Mouse (Mus musculus): ENCODE data around the gene Hoxc10.
A peak's percentile ranks its signal among the peaks of the same experiment; 100 is the strongest.

Hoxc10 gene

DNA sequence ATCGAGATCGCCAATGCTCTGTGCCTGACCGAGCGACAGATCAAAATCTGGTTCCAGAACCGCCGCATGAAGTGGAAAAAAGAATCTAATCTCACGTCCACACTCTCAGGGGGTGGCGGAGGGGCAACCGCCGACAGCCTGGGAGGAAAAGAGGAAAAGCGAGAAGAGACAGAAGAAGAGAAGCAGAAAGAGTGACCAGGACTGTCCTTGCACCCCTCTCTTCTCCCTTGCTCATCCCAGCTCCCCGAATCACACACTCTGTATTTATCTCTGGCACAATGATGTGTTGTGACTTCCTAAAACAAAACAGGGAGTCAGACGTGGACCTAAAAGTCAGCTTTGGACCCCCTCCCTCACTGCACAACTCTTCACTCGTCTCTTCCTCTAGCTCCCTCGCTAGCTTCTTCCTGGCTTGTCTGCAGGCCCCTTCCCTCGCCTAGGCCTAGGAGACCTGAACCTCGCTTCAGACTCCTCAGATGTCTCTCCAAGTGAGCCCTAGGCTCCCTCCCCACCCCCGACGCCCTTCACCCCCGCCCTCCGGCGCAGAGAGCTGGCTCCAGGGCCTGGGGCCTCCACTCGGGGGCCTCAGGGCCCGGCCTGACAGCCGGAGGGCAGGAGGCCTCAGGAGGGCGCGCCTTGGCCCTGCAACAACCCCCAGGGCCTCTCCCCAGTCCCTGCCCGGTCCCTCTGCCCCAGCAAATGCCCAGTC is 44.4 kb downstream of the Hoxc10 start:
- no peak for DNase-seq (ENCODE audit: low read depth, low spot score)

DNA sequence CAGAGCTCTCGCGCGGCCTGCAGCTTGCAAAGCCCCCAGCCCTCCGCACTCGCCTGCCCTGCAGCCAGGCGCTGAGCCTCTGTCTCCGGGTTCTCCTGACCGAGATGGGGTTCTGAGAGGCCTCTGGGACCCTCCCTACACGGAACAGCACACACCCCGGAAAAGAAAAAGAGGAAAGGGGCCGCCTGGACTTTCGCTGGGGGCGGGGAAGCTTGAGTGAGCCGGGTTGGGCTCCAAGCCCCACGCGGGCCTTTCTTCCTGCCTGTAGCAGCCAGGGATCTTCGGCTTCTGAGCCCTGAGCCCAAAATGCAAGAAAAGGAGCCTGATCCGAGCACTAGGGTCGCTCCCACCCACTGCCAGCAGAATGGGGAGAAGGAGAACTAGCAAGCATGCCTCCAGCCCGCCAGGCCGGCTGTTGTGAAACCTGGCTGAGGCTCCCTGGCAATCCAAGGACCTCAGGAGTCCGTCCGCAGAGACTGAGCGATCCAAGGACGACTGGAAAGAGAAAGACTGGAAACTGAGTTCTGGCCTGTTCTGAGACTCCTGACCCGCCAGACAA is 45.4 kb downstream of the Hoxc10 start:
- no peak for DNase-seq (ENCODE audit: low read depth, low spot score)

- peak; percentile 8 for DNase-seq (ENCODE audit: low read depth, low spot score)
These were observed 46.8 kb downstream of the Hoxc10 start for GRCm38 (mm10) chr15:103013238-103013984.

GRCm38 (mm10) chr15:103014166-103015008 is 47.8 kb downstream of the Hoxc10 start:
- DNase-seq (ENCODE audit: low read depth, low spot score) = no peak

- no peak for DNase-seq (ENCODE audit: low read depth, low spot score)
These were observed 48.4 kb downstream of the Hoxc10 start for GRCm38 (mm10) chr15:103015009-103015399.

DNA sequence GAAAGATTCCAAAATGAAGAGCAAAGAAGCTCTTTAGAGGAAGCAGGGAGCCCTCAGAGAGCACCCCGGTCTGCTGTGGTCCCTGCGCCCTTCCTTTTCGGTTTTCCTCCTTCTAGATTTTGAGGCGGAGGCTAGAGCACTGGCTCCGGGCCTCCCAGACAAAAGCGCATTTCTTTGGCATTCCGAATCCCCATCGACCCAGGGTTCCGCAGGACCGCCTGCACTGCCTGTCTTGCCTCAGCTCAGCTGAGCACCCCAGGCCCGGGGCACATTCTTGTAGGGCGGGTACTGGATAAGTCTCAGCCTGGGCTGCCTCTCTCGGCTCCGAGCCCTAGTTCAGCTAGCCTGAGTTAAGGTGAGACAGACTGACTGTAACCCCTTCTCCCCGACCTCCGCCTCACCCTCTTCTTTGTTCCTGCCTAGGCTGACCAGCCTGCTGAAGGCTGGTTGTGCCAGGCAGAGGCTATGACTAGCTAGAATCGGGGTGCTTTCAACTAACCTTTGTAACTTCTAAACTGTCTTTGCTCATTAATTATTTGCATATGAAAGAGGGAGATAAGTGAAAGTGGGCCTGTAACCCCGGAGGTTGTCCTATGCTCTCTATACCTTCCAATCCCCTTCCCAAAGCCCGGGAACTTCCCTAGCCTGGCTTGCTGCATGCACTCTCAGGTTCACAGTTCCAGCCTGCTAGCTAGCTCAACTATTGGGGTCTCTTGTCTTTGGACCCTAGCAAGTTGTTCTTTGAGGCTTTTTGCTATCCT is 49.0 kb downstream of the Hoxc10 start:
- no peak for DNase-seq (ENCODE audit: low read depth, low spot score)

DNA sequence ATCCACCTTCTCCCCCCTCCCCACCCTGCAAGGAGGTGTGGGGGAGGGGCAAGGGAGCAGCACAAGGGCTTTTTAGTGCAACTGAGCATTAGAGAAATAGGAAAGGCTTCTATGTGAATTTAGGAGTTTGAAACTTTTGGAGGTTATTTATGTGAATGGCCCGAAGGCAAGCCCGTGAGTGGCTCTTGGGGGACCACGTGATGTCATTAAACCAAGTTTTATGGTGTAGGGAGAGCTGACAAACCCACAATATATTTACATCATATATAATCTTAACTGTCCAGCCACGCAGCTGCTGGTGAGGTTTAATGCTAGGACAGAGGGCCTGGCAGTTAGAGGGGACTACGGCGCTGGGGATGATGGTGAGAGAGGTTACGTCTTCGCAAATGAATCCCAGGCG is 52.0 kb downstream of the Hoxc10 start, which contains the start of gene Hoxc4:
TSS of gene Hoxc4 (plus strand) at position 299 of the 400 bp plus-strand sequence.
- DNase-seq (ENCODE audit: low read depth, low spot score) = no peak

DNA sequence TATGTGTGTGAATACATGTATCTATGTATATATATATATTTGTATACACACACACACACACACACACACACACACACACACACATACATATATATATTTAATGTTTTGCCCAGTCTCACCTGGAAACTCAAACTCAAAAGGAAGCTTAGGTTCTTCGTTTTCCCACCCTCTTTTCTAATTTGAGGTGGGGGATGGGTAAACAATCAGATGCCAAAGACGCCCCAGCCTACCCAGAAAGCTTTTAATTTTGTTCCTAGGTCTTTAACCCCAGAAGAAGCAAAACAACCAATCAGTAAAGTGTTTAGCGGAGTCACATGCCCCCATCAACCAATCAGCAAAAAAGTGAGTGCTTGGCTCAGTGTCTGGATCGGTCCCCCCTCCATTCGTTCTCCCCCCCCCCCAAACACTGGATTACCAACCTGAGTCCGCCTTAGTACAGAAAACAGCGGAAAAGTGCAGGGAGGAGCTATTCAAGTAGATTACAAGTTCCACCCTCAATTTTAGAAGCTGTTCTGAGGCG is 54.4 kb downstream of the Hoxc10 start:
- no peak for DNase-seq (ENCODE audit: low read depth, low spot score)

All from c-Kit-negative CD71-positive TER-119-positive erythroid progenitor cells, embryonic 14.5 days (primary cell).